Mouse (Mus musculus): ENCODE data around the gene Gm21903.

GRCm38 (mm10) chr17:39063641-39064040 lies 20.5 kb upstream of the Gm21903 start:
- no peak for TF ChIP-seq POLR2A (IDR thresholded peaks at IDR 0.05; ENCODE audit: low read depth, low read length)
- no peak for TF ChIP-seq CTCF (IDR thresholded peaks at IDR 0.05; ENCODE audit: borderline replicate concordance, insufficient read depth, low read length)

Measured in embryonic fibroblast, embryonic 13.5 days (primary cell).